Mouse (Mus musculus) liver, adult 2 months (tissue): ENCODE measurements at regions not wholly inside any gene's neighbourhood (a gene's known extent, or its start where the extent isn't known, plus 50 kb on each side); places are given as distances from the start of the nearest gene placed in this dataset.

ENCODE experiments used
- DNase-seq: peaks from one replicate; pipeline ENCODE4 v3.0.0-alpha.2; 2011; ENCODE audit warnings: low read depth, low spot score; ENCODE audit errors: extremely low read depth
- H3K27ac ChIP-seq: fragments of 200-500 bp; replicated peaks from 2 replicates; pipeline ENCODE4 v1.5.1; 2012; ENCODE audit warnings: low read depth, mild to moderate bottlenecking, control low read depth, inconsistent platforms, low read length; ENCODE audit not compliant: insufficient read depth
- H3K27me3 ChIP-seq: fragments of 200-500 bp; 2 replicates; pipeline ENCODE4 v1.6.1; 2012; ENCODE audit warnings: mild to moderate bottlenecking, moderate library complexity, low read length, inconsistent platforms; ENCODE audit not compliant: control insufficient read depth, insufficient read depth
- H3K36me3 ChIP-seq: fragments of 200-500 bp; 2 replicates; pipeline ENCODE4 v1.6.1; 2012; ENCODE audit warnings: low read length, inconsistent platforms; ENCODE audit not compliant: control insufficient read depth, insufficient read depth
- H3K4me1 ChIP-seq: fragments of 200-500 bp; 2 replicates; pipeline ENCODE4 v1.6.1; 2011; ENCODE audit warnings: low read length; ENCODE audit not compliant: control insufficient read depth, insufficient read depth
- H3K4me3 ChIP-seq: fragments of 200-500 bp; 2 replicates; pipeline ENCODE4 v1.5.1; 2011; ENCODE audit warnings: low read depth, mild to moderate bottlenecking, control low read depth, low read length, moderate library complexity; ENCODE audit not compliant: insufficient read depth
- H3K79me2 ChIP-seq: fragments of 200-500 bp; 2 replicates; pipeline ENCODE4 v1.6.1; 2012; ENCODE audit warnings: inconsistent platforms, mild to moderate bottlenecking, low read length, moderate library complexity; ENCODE audit not compliant: control insufficient read depth, insufficient read depth
- H3K9ac ChIP-seq: fragments of 200-500 bp; 2 replicates; pipeline ENCODE4 v1.6.1; 2012; ENCODE audit warnings: low read depth, mild to moderate bottlenecking, control low read depth, inconsistent platforms, low read length
- CTCF ChIP-seq: fragments of 200-500 bp; IDR thresholded peaks from 2 replicates; pipeline ENCODE4 v1.5.1; 2011; ENCODE audit warnings: low read depth, low read length, control low read depth
- POLR2A ChIP-seq: fragments of 200-500 bp; IDR thresholded peaks from 2 replicates; pipeline ENCODE4 v1.6.1; 2011; ENCODE audit warnings: low read length, control low read depth; ENCODE audit not compliant: insufficient read depth; ENCODE audit errors: extremely low read depth
- WGBS: fragments of 180-500 bp; shearing (Covaris S2); methylation state at CpG from one replicate; pipeline ENCODE4 v1.1.7; 2018; 5-methylcytosine and 5-hydroxymethylcytosine counted together

- no peaks in the 10 kb centered on the region for H3K36me3 ChIP-seq
- H3K27me3 ChIP-seq, result no peaks in the 10 kb centered on the region
- DNase-seq, result no peak
- no peak overlapping the region for H3K9ac ChIP-seq
- no peak for TF ChIP-seq POLR2A
- TF ChIP-seq CTCF, result no peak
- no peaks in the 10 kb centered on the region for H3K79me2 ChIP-seq
- no peaks in the 10 kb centered on the region for H3K4me1 ChIP-seq
- no peak overlapping the region for H3K27ac ChIP-seq
- H3K4me3 ChIP-seq, result no peak overlapping the region
- WGBS, result 81% methylated on average over 1 of the region's 1 CpGs
These were observed 1029.3 kb upstream of the Tenm4 start for GRCm38 (mm10) chr7:95141778-95142177.

- Histone ChIP-seq H3K27ac (no peak overlapping the region), H3K9ac (no peak overlapping the region), H3K79me2 (no peaks in the 10 kb centered on the region), H3K36me3 (no peaks in the 10 kb centered on the region), H3K4me3 (no peak overlapping the region), H3K4me1 (no peaks in the 10 kb centered on the region), H3K27me3 (no peaks in the 10 kb centered on the region)
- no peak for DNase-seq
- no peak for TF ChIP-seq POLR2A
- TF ChIP-seq CTCF, result no peak
- WGBS, result 83% methylated on average over 2 of the region's 2 CpGs
These were observed 1028.0 kb upstream of the Tenm4 start for GRCm38 (mm10) chr7:95143037-95143436.
